Mouse (Mus musculus): Measurements from ENCODE around the gene Fmnl3. TPM values are rescaled to one million over a fixed set of nuclear protein-coding genes. Genes with fewer than 3 reads are reported as not detected.

Gene Fmnl3
- total RNA-seq (2023): 52.1 TPM

DNA sequence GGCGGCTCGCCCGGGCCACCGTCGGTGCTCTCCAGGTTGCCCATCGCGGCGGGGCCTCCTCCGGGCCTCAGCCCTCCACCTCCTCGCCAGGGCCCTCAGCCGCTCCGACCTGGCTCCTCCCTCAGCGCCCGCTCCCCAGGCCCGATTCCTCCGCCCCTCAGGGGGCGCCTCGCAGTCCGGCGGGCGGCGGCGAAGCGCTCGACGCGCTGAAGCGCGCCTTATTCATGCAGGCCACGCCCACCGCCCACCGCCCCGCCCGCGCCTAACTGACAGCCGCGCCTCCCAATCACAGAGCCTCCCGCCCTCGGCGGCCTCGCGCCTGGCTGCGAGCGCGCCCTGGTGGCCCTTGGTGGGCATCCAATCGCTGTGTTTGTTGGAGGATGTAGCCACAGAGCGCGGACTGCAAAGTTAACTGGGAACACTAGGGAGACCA lies at the start of gene Fmnl3:
Gene Fmnl3 (minus strand): TSS at position 224 of the 433 bp plus-strand sequence.

DNA sequence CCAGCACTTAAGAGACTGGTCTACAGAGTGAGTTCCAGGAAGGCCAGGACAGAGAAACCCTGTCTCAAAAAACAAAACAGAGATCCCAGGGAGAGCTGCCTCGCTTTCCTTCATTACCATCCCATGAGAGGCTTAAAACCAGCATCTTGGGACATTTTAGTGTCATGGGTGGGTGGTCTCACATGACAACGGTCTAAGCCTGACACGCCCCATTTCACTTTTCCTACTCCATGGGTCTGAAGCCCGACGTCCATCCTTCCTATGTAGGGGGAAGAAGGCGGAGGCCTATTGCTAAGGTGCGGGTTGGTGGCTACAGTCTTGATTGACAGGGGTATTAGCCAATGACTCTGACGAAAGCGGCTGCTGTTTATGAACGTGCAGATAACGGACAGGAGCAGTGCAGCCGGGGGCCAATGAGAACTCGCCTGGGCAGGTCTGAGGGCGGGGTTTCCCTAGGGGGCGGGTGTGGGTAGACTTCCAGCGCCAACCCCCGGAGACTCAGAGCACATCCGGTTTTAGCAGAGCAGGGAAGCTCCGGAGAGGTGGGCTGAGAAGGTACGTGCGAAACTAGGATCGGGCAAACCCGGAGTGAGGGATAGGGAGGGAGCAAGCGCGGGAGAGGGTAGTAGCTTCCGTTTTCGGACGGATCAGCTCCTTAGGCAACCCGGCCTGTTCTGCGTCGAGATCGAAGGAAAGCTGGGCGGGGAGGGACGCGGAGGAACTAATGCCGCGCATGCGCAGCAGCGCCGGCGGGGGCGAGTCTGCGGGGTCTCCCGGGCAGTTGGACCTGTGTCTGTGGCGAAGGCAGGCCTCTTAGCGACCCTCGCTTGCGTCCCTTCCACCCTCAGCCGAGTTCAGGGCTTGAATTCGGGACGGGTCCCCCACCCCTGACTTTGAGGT lies 22.5 kb upstream of the Fmnl3 start, which contains the start of gene Tmbim6:
Gene Tmbim6 (plus strand): TSS at position 397 of the 900 bp plus-strand sequence.

DNA sequence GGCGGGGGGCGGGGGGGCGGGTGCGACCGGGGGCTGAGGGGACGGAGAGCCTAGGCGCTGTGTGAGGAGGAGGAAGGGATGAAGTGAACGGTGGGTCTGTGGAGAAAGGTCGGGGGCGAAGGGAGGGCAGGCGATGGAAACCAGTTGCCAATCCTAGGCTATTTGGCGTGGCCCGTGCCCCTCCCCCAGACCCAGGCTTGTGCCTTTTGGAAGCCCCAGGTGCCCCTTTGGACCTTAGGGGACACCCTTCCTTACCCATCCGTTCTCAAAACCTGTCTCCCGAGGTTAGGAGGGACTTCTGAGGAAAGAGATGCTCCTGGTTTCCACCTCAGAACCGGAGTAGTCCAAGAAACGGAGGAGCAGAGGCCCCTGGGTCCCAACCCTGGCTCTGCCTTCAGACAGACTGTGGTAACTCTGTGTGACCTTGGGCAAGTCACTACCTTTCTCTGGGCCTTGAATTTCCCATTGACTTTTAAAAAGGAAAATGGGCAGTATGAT lies 74.7 kb downstream of the Fmnl3 start, which contains the start of gene Fam186b:
Gene Fam186b (minus strand): TSS at position 405 of the 498 bp plus-strand sequence.

GRCm38 (mm10) chr15:99294813-99295374 lies 75.4 kb downstream of the Fmnl3 start, which contains the start of gene Prpf40b:
Gene Prpf40b (plus strand): TSS chr15:99295087.

Other genes starting within 250 kb of the Fmnl3 start
- not detected for gene Spats2, start 244.6 kb downstream of the Fmnl3 start, total RNA-seq (2023)
- 3.3 TPM for gene Kcnh3, start 145.6 kb downstream of the Fmnl3 start, total RNA-seq (2023)
- 131 TPM for gene Mcrs1, start 118.5 kb downstream of the Fmnl3 start, total RNA-seq (2023)
- 16.4 TPM for gene Prpf40b, start 75.4 kb downstream of the Fmnl3 start, total RNA-seq (2023)
- not detected for gene Fam186b, start 74.6 kb downstream of the Fmnl3 start, total RNA-seq (2023)
- 387 TPM for gene Tmbim6, start 22.4 kb upstream of the Fmnl3 start, total RNA-seq (2023)
- 42.2 TPM for gene Nckap5l, start 87.3 kb upstream of the Fmnl3 start, total RNA-seq (2023)
- gene Bcdin3d, start 104.2 kb upstream of the Fmnl3 start, total RNA-seq (2023): 6.8 TPM
- gene Faim2, start 157.7 kb upstream of the Fmnl3 start, total RNA-seq (2023): not detected
- not detected for gene Aqp2, start 208.6 kb upstream of the Fmnl3 start, total RNA-seq (2023)
- not detected for gene Aqp5, start 220.3 kb upstream of the Fmnl3 start, total RNA-seq (2023)
- not detected for gene Aqp6, start 230.9 kb upstream of the Fmnl3 start, total RNA-seq (2023)

All from CD4-positive naive resting alpha-beta T cell, adult 76 days (primary cell).